Mouse (Mus musculus) neural tube, embryonic 10.5 days (tissue): ENCODE data around the gene Lgmn.
A peak's percentile ranks its signal among the peaks of the same experiment; 100 is the strongest.

Experiments used
- DNase-seq: peaks from one replicate; pipeline ENCODE4 v3.0.0-alpha.2; 2017; ENCODE audit warnings: low spot score; ENCODE audit errors: extremely low spot score

Lgmn gene

GRCm38 (mm10) chr12:102391982-102392381, 47.6 kb downstream of the Lgmn start:
- no peak for DNase-seq

- no peak for DNase-seq
Observed at GRCm38 (mm10) chr12:102391109-102391508, 48.5 kb downstream of the Lgmn start.

GRCm38 (mm10) chr12:102390042-102390441, 49.6 kb downstream of the Lgmn start:
- no peak for DNase-seq

- DNase-seq: peak; percentile 84
Observed at GRCm38 (mm10) chr12:102387219-102387917, 52.2 kb downstream of the Lgmn start.

- DNase-seq: no peak
Observed at GRCm38 (mm10) chr12:102384819-102385218, 54.8 kb downstream of the Lgmn start.

GRCm38 (mm10) chr12:102383288-102383687, 56.3 kb downstream of the Lgmn start:
- no peak for DNase-seq

GRCm38 (mm10) chr12:102382180-102382579, 57.4 kb downstream of the Lgmn start:
- DNase-seq: no peak

GRCm38 (mm10) chr12:102372322-102372721, 67.3 kb downstream of the Lgmn start:
- no peak for DNase-seq

GRCm38 (mm10) chr12:102370931-102371500, 68.6 kb downstream of the Lgmn start:
- no peak for DNase-seq

- no peak for DNase-seq
Observed at GRCm38 (mm10) chr12:102369488-102370235, 70.0 kb downstream of the Lgmn start.

GRCm38 (mm10) chr12:102368556-102368955, 71.1 kb downstream of the Lgmn start:
- DNase-seq: no peak

GRCm38 (mm10) chr12:102368066-102368465, 71.5 kb downstream of the Lgmn start:
- no peak for DNase-seq

- DNase-seq: no peak
Observed at GRCm38 (mm10) chr12:102367075-102367474, 72.5 kb downstream of the Lgmn start.

GRCm38 (mm10) chr12:102366126-102366816, 73.3 kb downstream of the Lgmn start:
- DNase-seq: no peak

- no peak for DNase-seq
Observed at GRCm38 (mm10) chr12:102365016-102365415, 74.6 kb downstream of the Lgmn start.

GRCm38 (mm10) chr12:102361189-102362161, 78.1 kb downstream of the Lgmn start:
- no peak for DNase-seq

GRCm38 (mm10) chr12:102359390-102359789, 80.2 kb downstream of the Lgmn start:
- DNase-seq: no peak

GRCm38 (mm10) chr12:102356781-102357180, 82.8 kb downstream of the Lgmn start:
- DNase-seq: no peak

- no peak for DNase-seq
Observed at GRCm38 (mm10) chr12:102355784-102356183, 83.8 kb downstream of the Lgmn start.

- no peak for DNase-seq
Observed at GRCm38 (mm10) chr12:102354126-102354984, 85.3 kb downstream of the Lgmn start.
